Mouse (Mus musculus) ES-Bruce4 (cell line): Measurements from ENCODE around the gene Cpped1.
A peak's percentile ranks its signal among the peaks of the same experiment; 100 is the strongest.

Experiments used
- CTCF ChIP-seq: IDR thresholded peaks from one replicate; pipeline ENCODE4 v1.8.1; 2011; ENCODE audit warnings: low read depth, low read length
- EP300 ChIP-seq: IDR thresholded peaks from 2 replicates; pipeline ENCODE4 v1.6.1; 2011; ENCODE audit warnings: low read depth, low read length; ENCODE audit not compliant: insufficient read depth
- POLR2A ChIP-seq: IDR thresholded peaks from one replicate; pipeline ENCODE4 v1.8.1; 2011; ENCODE audit warnings: low read length; ENCODE audit not compliant: insufficient read depth

DNA sequence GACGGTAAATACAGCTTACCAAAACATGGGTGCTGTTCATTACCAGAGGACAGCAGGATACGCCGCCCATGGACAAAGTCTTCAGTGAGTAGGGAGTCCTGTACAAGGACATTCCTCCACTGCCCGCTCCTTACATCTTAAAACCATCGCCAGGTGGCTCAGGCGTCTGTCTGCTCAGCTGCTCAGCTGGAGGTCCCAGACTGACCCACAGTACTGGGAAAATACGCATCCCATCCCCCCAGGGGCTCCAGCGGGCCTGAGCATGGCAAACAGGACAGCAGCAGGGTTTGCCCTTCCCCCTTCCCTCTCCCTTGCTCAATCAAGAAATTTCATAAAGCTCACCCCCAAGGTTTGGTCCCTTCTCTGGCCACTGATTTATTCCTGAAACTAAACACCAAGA, 99.6 kb downstream of the Cpped1 start:
- no peak for TF ChIP-seq CTCF
- no peak for TF ChIP-seq POLR2A
- 0 out of 2 replicates have a peak, but pooled peaks have one; percentile 14 for TF ChIP-seq EP300
